Mouse (Mus musculus) limb, embryonic 14.5 days (tissue): Measurements from ENCODE around the gene Clec4f. TPM values are rescaled to one million over a fixed set of nuclear protein-coding genes. Genes with fewer than 3 reads are reported as not detected.

ENCODE experiments used
- ATAC-seq: fragments of 200-750 bp; cut with Nextera tagmentation; 2 replicates; pipeline ENCODE4 v1.8.0; 2017; ENCODE audit warnings: low read depth, moderate number of reproducible peaks, moderate TSS enrichment; ENCODE audit not compliant: low FRiP score
- DNase-seq: peaks from one replicate; pipeline ENCODE4 v3.0.0-alpha.2; 2015; ENCODE audit warnings: low spot score
- H3K27ac ChIP-seq: fragments of 300-500 bp; sonication (generic); replicated peaks from 2 replicates; pipeline ENCODE4 v1.5.1; 2014; ENCODE audit warnings: low read depth, mild to moderate bottlenecking, low read length, moderate library complexity, mixed read lengths
- H3K27me3 ChIP-seq: fragments of 300-500 bp; sonication (generic); 2 replicates; pipeline ENCODE4 v1.6.1; 2014; ENCODE audit warnings: low read length, mixed read lengths; ENCODE audit not compliant: control insufficient read depth, insufficient read depth
- H3K36me3 ChIP-seq: fragments of 300-500 bp; sonication (generic); 2 replicates; pipeline ENCODE4 v1.6.1; 2014; ENCODE audit warnings: mild to moderate bottlenecking, low read length, moderate library complexity, mixed read lengths; ENCODE audit not compliant: control insufficient read depth, insufficient read depth
- H3K4me1 ChIP-seq: fragments of 300-500 bp; sonication (generic); 2 replicates; pipeline ENCODE4 v1.6.1; 2014; ENCODE audit warnings: antibody characterized with exemption, low read length, mixed read lengths; ENCODE audit not compliant: control insufficient read depth, insufficient read depth
- H3K4me2 ChIP-seq: fragments of 300-500 bp; sonication (generic); replicated peaks from 2 replicates; pipeline ENCODE4 v1.6.1; 2014; ENCODE audit warnings: low read depth, mild to moderate bottlenecking, low read length, moderate library complexity; ENCODE audit not compliant: severe bottlenecking
- H3K4me3 ChIP-seq: fragments of 300-500 bp; sonication (generic); replicated peaks from 2 replicates; pipeline ENCODE4 v1.5.1; 2014; ENCODE audit warnings: low read length
- H3K9ac ChIP-seq: fragments of 300-500 bp; sonication (generic); 2 replicates; pipeline ENCODE4 v1.6.1; 2014; ENCODE audit warnings: mild to moderate bottlenecking, low read depth, low read length, moderate library complexity; ENCODE audit not compliant: severe bottlenecking
- H3K9me3 ChIP-seq: fragments of 300-500 bp; sonication (generic); 2 replicates; pipeline ENCODE4 v1.6.1; 2016; ENCODE audit warnings: low read length; ENCODE audit not compliant: control insufficient read depth
- POLR2A ChIP-seq: fragments of 200-500 bp; IDR thresholded peaks from 2 replicates; pipeline ENCODE4 v1.8.0; 2012; ENCODE audit warnings: inconsistent platforms, mild to moderate bottlenecking, moderate library complexity, borderline replicate concordance; ENCODE audit not compliant: insufficient read depth, insufficient read length; ENCODE audit errors: extremely low read depth
- WGBS: fragments of 180-500 bp; shearing (Covaris S2); extraction: QIAGEN DNeasy Blood & Tissue Kit; methylation state at CpG from one replicate; pipeline ENCODE4 v1.1.7; 2014; 5-methylcytosine and 5-hydroxymethylcytosine counted together
- polyA plus RNA-seq, 2 experiments: library from polyadenylated mRNA; depleted of rRNA in 1 of 2; stranded (reverse) in 1 of 2; unstranded in 1 of 2; fragments of >200 nt; fragmentation: Nextera tagmentation in 1 of 2; extraction: Ambion mirVana in 1 of 2; gene quantifications; 2 replicates each; pipeline versions ENCODE4 v1.2.1 to v1.2.3; 2012 to 2014

The Clec4f gene
- polyA plus RNA-seq, 2 experiments, result not detected

DNA sequence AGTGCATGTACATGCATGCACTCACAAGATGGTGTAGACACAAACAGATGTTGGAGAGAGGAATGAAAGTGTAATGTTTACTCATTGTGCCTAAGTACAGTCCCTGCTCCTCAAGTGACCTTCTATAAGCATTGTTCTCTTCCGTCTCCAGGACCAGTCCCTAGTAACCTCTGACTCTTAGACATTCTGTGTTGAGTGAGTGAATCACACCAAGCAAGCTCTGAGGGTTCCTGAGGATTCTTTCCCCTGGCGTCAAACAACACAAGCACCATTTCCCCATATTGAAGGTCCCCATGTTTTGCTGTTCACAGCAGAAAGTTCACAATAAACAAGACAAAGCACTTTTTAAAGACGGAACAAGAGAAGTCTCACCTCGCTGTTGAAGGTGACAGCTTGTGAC, 24.2 kb downstream of the Clec4f start:
- ATAC-seq (no peak), DNase-seq (no peak)
- H3K4me1 ChIP-seq, result no peaks in the 10 kb centered on the region
- no peaks in the 10 kb centered on the region for H3K36me3 ChIP-seq
- 73% methylated on average over 4 of the region's 4 CpGs for WGBS
- no peaks in the 10 kb centered on the region for H3K9me3 ChIP-seq
- H3K9ac ChIP-seq, result no peak overlapping the region
- no peak overlapping the region for H3K27ac ChIP-seq
- H3K4me2 ChIP-seq, result no peak overlapping the region
- no peaks in the 10 kb centered on the region for H3K27me3 ChIP-seq
- no peak overlapping the region for H3K4me3 ChIP-seq
- no peak for TF ChIP-seq POLR2A

DNA sequence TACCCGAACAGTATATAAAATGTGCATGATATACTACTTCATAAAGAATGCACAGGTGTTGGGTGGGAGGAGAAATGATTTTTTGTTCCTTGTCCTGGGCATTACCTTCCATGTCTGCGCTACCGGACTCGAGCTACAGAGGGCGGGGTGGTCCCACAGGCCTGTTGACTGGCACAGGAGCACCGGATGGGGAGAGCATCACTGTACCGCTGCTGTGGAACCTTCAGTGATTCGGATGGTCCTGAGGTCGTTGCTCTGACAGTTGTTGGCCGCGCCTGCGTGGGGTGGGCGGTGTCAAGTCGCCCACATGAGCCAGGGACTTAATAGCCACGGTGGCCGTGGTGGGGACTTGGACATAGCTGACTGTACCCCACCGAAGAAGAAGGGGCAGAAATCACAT, 29.2 kb downstream of the Clec4f start:
- TF ChIP-seq POLR2A, result no peak
- Histone ChIP-seq H3K4me1 (no peaks in the 10 kb centered on the region), H3K36me3 (no peaks in the 10 kb centered on the region), H3K27me3 (no peaks in the 10 kb centered on the region), H3K4me2 (no peak overlapping the region), H3K27ac (no peak overlapping the region), H3K9me3 (no peaks in the 10 kb centered on the region), H3K9ac (no peak overlapping the region), H3K4me3 (no peak overlapping the region)
- 66% methylated on average over 14 of the region's 17 CpGs for WGBS
- no peak for ATAC-seq
- DNase-seq, result no peak

DNA sequence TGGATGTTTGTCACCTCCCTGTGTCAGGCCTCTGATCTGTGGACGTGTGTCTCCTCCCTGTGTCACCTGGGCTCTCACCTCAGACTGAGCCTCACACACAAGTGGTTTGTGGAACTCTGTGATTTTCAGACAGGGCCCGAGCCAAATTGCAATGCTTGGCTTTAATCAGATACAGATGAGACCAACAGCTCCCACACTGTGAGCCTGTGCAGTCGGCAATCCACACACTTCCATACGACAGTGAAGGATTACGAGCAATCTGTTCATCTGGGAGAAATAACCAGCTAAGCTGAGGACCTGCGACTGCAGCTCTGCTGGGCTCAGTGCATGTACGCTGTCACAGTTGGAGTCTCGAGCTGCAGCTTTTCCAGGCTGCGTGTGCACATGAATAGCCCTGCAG, 36.0 kb downstream of the Clec4f start:
- Histone ChIP-seq H3K9me3 (no peaks in the 10 kb centered on the region), H3K27ac (0 out of 2 replicates have a peak overlapping the region, but pooled peaks have one; percentile 20), H3K9ac (0 out of 2 replicates have a peak overlapping the region, but pooled peaks have one; percentile 16), H3K4me3 (no peak overlapping the region), H3K36me3 (no peaks in the 10 kb centered on the region), H3K4me2 (no peak overlapping the region), H3K4me1 (peaks cover 15% of the 10 kb centered on the region), H3K27me3 (no peaks in the 10 kb centered on the region)
- TF ChIP-seq POLR2A, result no peak
- WGBS, result 22% methylated on average over 9 of the region's 9 CpGs
- peak; percentile 26 for DNase-seq
- ATAC-seq, result peak; percentile 55; the same call in 1 of the 2 replicates

DNA sequence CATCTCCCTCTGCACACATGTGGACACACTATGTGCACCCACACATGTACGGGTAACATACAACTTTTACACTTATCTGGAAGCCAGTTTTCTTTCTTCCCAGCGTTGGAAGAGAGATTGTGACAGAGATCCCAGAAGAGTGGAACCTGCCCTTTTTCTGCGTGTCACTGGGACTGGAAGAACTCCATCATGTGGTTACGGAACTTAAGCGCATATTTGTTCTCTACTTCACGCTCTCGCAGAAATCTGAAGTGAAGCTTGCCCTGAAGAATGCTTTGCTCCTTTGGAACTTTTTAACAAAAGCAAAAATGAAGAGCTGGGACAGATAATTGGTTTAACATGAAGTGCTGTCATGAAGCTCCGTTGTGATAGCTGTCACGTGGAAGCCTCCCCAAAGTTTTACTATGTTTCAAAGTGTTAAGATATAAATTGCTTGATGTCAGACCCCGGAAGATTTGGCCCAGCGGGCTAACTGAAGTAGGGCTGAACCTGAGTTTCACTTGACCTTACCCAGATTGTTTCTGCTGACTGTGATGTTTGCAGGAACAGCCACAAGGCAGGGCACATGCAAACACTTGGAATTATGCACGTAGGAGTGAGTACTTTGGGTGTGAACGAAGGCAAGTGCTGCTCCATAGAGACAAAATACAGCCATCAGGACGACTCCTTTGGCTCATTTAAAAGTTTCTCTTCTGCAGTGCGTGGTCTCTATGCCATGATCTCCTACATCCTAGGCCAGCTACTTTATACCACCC, 38.2 kb downstream of the Clec4f start:
- TF ChIP-seq POLR2A, result no peak
- Histone ChIP-seq H3K36me3 (no peaks in the 10 kb centered on the region), H3K9me3 (no peaks in the 10 kb centered on the region), H3K27ac (no peak overlapping the region), H3K4me1 (peaks cover 15% of the 10 kb centered on the region), H3K4me2 (no peak overlapping the region), H3K4me3 (no peak overlapping the region), H3K9ac (no peak overlapping the region), H3K27me3 (no peaks in the 10 kb centered on the region)
- WGBS, result 82% methylated on average over 15 of the region's 15 CpGs
- DNase-seq, result no peak
- no peak for ATAC-seq

DNA sequence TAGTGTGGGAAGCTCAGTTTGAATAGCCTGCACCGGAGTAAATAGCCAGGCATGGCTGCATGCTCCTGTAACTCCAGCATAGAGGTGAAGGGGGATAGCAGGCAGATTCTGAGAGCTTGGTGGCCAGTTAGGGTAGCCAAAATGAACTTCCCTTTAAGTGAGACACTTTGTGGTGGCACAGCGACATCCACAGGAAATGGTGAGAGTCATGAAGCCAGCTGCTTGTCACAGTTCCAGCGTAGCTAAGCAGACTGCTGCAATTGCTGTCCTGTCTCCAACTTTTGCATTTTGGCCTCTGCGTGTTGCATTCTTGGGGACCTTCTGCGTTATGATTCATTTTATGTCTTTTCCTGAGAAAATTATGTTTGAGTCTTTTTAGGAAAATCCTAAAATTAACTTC, 39.5 kb downstream of the Clec4f start:
- Histone ChIP-seq H3K27ac (no peak overlapping the region), H3K4me3 (no peak overlapping the region), H3K9ac (no peak overlapping the region), H3K9me3 (no peaks in the 10 kb centered on the region), H3K36me3 (no peaks in the 10 kb centered on the region), H3K4me1 (peaks cover 15% of the 10 kb centered on the region), H3K27me3 (no peaks in the 10 kb centered on the region), H3K4me2 (no peak overlapping the region)
- DNase-seq (no peak), ATAC-seq (no peak)
- no peak for TF ChIP-seq POLR2A
- WGBS, result 67% methylated on average over 5 of the region's 5 CpGs
